Mouse (Mus musculus): ENCODE data around the gene Drg1. TPM values are rescaled to one million over a fixed set of nuclear protein-coding genes. Genes with fewer than 3 reads are reported as not detected.
"Not testable (repeated sequence)": the region's sequence is repeated elsewhere in the genome, so short reads cannot be mapped to it uniquely, and the experiment has no call there.

Drg1 gene
- polyA plus RNA-seq, 1 experiment, result 85.9 TPM

GRCm38 (mm10) chr11:3178968-3179725 is 87.1 kb downstream of the Drg1 start:
- 81% methylated on average over 6 of the region's 6 CpGs for WGBS
- H3K4me1 ChIP-seq (ENCODE audit: control insufficient read depth, insufficient read depth, low read length); H3K27me3 ChIP-seq (ENCODE audit: control insufficient read depth, insufficient read depth, low read length); H3K27ac ChIP-seq (ENCODE audit: insufficient read depth, low read length); H3K4me3 ChIP-seq (replicated peaks; ENCODE audit: insufficient read depth, low read depth, low read length); DNase-seq: not testable (repeated sequence)

DNA sequence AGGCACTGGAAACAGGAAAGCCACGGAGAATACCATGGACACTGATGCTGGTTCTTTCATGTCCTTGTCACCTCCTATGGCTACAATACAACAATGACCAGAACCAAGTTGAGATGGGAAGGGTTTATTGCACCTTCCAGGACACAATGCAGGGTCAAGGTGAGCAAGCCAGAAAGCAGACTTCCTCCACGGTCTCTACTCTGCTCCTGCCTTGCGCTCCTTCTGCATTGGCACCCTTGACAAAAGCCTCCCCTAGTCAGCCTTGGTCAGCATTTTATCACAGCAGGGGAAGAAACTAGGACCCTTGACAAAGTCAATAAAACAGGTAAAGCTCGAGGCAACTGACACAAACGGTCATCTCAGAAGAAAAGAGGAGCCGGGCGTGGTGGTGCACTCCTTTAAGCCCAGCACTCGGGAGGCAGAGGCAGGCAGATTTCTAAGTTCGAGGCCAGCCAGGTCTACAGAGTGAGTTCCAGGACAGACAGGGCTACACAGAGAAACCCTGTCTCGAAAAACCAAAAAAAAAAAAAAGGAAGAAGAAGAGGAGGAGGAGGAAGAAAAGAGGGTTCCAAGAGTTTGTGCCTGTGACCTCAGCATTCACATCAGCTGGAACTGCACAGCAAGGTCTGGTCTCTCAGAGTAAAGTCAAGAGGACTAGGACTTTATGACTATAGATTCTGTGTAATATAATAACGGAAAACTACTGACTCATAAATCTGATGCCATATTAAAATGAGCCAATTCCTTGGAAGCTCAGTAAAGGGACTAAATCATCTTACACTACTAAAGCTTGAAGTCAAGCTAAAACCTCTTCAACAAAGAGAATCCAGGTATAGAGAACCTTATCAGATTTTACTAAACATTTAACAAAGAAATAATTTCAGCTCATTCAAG is 92.5 kb downstream of the Drg1 start:
- WGBS, result 82% methylated on average over 11 of the region's 11 CpGs
- not testable (repeated sequence) for H3K4me3 ChIP-seq (replicated peaks; ENCODE audit: insufficient read depth, low read depth, low read length); H3K4me1 ChIP-seq (ENCODE audit: control insufficient read depth, insufficient read depth, low read length); H3K27me3 ChIP-seq (ENCODE audit: control insufficient read depth, insufficient read depth, low read length); H3K27ac ChIP-seq (ENCODE audit: insufficient read depth, low read length)
- peak; percentile 51 to 53 for DNase-seq

- not testable (repeated sequence) for H3K27ac ChIP-seq (ENCODE audit: insufficient read depth, low read length); H3K4me3 ChIP-seq (replicated peaks; ENCODE audit: insufficient read depth, low read depth, low read length); H3K4me1 ChIP-seq (ENCODE audit: control insufficient read depth, insufficient read depth, low read length); H3K27me3 ChIP-seq (ENCODE audit: control insufficient read depth, insufficient read depth, low read length); DNase-seq
- WGBS, result 59% methylated on average over 5 of the region's 6 CpGs
Measured at GRCm38 (mm10) chr11:3172526-3172925, 93.7 kb downstream of the Drg1 start.

GRCm38 (mm10) chr11:3171931-3172330 is 94.3 kb downstream of the Drg1 start:
- not testable (repeated sequence) for H3K27ac ChIP-seq (ENCODE audit: insufficient read depth, low read length); H3K4me1 ChIP-seq (ENCODE audit: control insufficient read depth, insufficient read depth, low read length); H3K4me3 ChIP-seq (replicated peaks; ENCODE audit: insufficient read depth, low read depth, low read length); H3K27me3 ChIP-seq (ENCODE audit: control insufficient read depth, insufficient read depth, low read length)
- 65% methylated on average over 1 of the region's 1 CpGs for whole genome bisulfite sequencing
- DNase-seq, result peak in 1 of 2 experiments; percentile 37

- H3K4me1 ChIP-seq (ENCODE audit: control insufficient read depth, insufficient read depth, low read length); H3K27me3 ChIP-seq (ENCODE audit: control insufficient read depth, insufficient read depth, low read length); H3K4me3 ChIP-seq (replicated peaks; ENCODE audit: insufficient read depth, low read depth, low read length); H3K27ac ChIP-seq (ENCODE audit: insufficient read depth, low read length): not testable (repeated sequence)
- 54% methylated on average over 2 of the region's 2 CpGs for WGBS
- DNase-seq, result peak in 1 of 2 experiments; percentile 40
Measured at GRCm38 (mm10) chr11:3169042-3169441, 97.2 kb downstream of the Drg1 start.

DNA sequence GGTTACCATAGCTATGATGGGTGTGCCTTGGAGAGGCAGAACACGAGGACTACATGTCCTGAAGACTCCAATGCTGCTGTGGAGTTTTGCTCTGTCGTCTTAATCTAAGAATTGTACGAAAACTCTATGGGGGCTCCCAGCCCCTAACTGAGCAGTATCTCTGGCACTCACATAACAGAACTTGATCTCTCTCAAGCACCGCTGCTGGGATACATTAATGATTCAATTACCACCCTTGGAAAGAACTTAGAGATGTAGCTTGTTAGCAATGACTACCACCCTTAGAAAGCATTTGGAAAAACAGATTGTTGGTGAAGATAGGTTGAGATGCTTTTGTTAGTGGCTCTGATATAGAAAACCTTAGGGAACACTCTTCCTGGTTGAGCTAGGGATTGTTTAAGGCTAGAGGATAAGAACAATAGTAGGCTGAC is 98.6 kb downstream of the Drg1 start:
- DNase-seq, result peak in 1 of 2 experiments; percentile 38
- H3K27ac ChIP-seq (ENCODE audit: insufficient read depth, low read length); H3K4me1 ChIP-seq (ENCODE audit: control insufficient read depth, insufficient read depth, low read length); H3K4me3 ChIP-seq (replicated peaks; ENCODE audit: insufficient read depth, low read depth, low read length); H3K27me3 ChIP-seq (ENCODE audit: control insufficient read depth, insufficient read depth, low read length): not testable (repeated sequence)
- 62% methylated on average over 4 of the region's 4 CpGs for WGBS

DNA sequence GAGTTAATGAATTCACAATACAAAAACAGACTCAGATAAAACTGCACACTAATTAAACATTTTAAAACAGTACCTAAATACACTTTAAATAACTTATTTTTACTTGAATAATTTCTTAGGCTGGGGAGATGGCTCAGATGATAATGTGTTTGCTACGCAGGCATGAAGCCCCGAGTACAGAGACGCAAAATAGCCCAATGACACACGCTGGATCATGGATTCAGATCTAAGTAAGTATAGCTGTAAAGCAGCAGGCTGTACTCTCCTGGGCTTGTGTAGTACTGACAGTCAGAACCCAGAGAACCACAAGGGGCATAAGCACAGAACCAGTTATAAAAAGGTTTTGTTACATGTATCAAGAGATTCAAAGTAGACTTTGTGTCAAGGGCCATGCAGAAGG is 99.1 kb downstream of the Drg1 start:
- DNase-seq; H3K27me3 ChIP-seq (ENCODE audit: control insufficient read depth, insufficient read depth, low read length); H3K4me1 ChIP-seq (ENCODE audit: control insufficient read depth, insufficient read depth, low read length); H3K4me3 ChIP-seq (replicated peaks; ENCODE audit: insufficient read depth, low read depth, low read length); H3K27ac ChIP-seq (ENCODE audit: insufficient read depth, low read length): not testable (repeated sequence)
- WGBS, result 93% methylated on average over 4 of the region's 4 CpGs

DNA sequence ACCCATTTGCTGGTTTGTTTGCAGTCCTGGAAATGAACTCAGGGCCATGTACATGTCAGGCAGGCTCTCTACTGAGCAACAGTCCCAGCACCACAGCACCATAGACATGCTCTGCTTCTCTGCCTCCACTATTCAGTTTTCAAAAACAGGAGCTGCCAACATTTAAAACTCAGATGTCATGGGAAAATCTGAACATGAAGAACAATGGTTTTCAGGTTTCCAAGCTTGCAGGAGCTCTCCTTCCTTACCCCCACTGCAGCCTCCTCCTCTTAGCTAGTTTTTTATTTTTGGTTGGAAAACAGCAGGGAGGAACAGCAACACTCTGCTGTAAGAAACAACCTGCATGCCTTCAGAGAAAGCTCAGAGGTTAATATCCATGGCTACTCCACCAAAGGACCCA is 99.9 kb downstream of the Drg1 start:
- H3K27ac ChIP-seq (ENCODE audit: insufficient read depth, low read length); H3K27me3 ChIP-seq (ENCODE audit: control insufficient read depth, insufficient read depth, low read length); H3K4me1 ChIP-seq (ENCODE audit: control insufficient read depth, insufficient read depth, low read length); H3K4me3 ChIP-seq (replicated peaks; ENCODE audit: insufficient read depth, low read depth, low read length): not testable (repeated sequence)
- peak in 1 of 2 experiments; percentile 15 for DNase-seq

DNA sequence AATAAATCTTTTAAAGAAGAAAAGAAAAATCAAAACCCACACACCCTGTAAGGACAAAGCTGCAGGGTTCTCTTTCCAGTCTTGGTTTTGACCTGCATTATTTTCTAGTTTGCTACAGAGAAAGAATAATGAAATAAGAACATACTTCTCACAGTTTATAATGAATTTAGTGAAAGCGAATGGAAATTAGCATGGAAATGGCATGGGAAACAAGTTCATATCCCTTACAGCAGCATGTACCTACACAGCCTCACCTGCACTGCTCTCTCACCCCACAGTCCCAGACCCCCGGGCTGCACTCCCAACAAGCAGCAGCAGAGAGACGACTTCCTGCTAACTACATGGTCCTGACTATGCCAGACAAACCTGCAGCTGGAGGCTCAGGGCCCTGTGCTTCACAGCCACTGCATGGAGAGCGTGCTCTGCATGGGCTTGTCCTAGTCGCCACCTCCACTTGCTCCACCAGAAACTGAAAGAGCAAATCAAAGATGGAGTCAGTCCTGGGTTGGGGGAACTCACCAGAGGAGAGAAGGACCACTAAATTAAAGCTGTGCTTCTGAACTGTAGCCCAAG is 100.9 kb downstream of the Drg1 start:
- not testable (repeated sequence) for H3K4me1 ChIP-seq (ENCODE audit: control insufficient read depth, insufficient read depth, low read length); H3K4me3 ChIP-seq (replicated peaks; ENCODE audit: insufficient read depth, low read depth, low read length); H3K27me3 ChIP-seq (ENCODE audit: control insufficient read depth, insufficient read depth, low read length); DNase-seq; H3K27ac ChIP-seq (ENCODE audit: insufficient read depth, low read length)
- WGBS, result 89% methylated on average over 3 of the region's 5 CpGs

DNA sequence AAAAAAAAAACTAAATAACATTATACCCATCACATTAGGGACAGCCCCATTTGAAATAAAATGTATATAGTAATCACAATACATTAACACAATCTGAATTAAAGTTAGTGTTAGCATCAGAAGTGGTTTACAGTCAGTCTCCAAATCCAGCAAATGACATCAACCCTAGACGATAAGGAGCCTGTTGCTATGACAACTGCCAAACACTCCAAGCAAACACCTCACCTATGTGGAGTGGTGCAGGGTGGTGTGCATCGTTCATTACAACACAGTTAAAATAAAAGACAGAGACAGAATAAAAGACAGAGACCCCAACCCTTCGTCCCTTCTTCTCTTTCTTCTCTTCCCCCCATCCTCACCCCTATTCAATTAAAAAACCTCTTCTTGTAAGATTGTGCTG is 102.6 kb downstream of the Drg1 start:
- DNase-seq, result not testable (repeated sequence)
- WGBS, result 60% methylated on average over 3 of the region's 3 CpGs

GRCm38 (mm10) chr11:3163122-3163521 is 103.1 kb downstream of the Drg1 start:
- WGBS, result 86% methylated on average over 2 of the region's 2 CpGs
- H3K4me3 ChIP-seq (replicated peaks; ENCODE audit: insufficient read depth, low read depth, low read length); DNase-seq; H3K27ac ChIP-seq (ENCODE audit: insufficient read depth, low read length); H3K4me1 ChIP-seq (ENCODE audit: control insufficient read depth, insufficient read depth, low read length); H3K27me3 ChIP-seq (ENCODE audit: control insufficient read depth, insufficient read depth, low read length): not testable (repeated sequence)

More for the DNA sequence above, 102.6 kb downstream of the Drg1 start:
- H3K27ac ChIP-seq (ENCODE audit: insufficient read depth, low read length); H3K4me1 ChIP-seq (ENCODE audit: control insufficient read depth, insufficient read depth, low read length); H3K27me3 ChIP-seq (ENCODE audit: control insufficient read depth, insufficient read depth, low read length); H3K4me3 ChIP-seq (replicated peaks; ENCODE audit: insufficient read depth, low read depth, low read length): not testable (repeated sequence)

DNA sequence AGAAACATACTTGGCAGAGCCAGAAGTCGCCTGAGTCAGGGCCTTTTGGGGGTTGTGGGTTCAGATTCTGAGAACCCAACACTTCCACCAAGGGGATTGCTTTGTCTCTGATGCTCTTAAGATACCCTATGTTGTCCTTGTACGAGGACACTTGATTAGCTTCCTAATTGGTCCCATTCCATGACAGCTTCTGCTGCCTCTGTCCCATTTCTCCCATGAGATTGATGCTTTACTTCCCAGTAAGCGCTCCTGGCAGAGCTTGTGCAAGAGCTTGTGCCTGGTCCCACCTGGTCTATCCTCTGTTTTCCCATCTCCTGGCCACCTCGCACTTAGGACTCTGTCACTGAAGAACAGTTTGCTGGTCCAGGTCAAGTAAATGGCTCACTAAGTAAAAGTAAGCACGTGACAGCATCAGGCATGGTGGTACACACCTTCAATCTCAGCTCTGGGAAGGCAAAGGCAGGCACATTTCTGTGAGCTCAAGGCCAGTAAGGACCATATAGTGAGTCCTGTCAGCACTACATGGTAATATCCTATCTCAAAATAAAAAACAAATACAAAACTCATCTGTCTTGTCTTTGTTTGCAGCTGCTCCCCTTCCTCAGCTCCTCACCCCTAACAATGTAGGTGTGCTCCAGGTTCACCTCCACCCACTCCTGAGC is 103.8 kb downstream of the Drg1 start:
- not testable (repeated sequence) for H3K27ac ChIP-seq (ENCODE audit: insufficient read depth, low read length); H3K27me3 ChIP-seq (ENCODE audit: control insufficient read depth, insufficient read depth, low read length); H3K4me3 ChIP-seq (replicated peaks; ENCODE audit: insufficient read depth, low read depth, low read length); H3K4me1 ChIP-seq (ENCODE audit: control insufficient read depth, insufficient read depth, low read length)
- WGBS, result 66% methylated on average over 5 of the region's 5 CpGs
- peak; percentile 47 to 49 for DNase-seq
